Mouse (Mus musculus): ENCODE measurements around the gene Sult2a3.
"Not testable (repeated sequence)": the region's sequence is repeated elsewhere in the genome, so short reads cannot be mapped to it uniquely, and the experiment has no call there.

The Sult2a3 gene

GRCm38 (mm10) chr7:14122944-14123343, at the start of gene Sult2a3:
TSS of gene Sult2a3 (minus strand) at chr7:14123044.
- ATAC-seq (ENCODE audit: insufficient number of reproducible peaks, low FRiP score, low TSS enrichment), result no peak

GRCm38 (mm10) chr7:14120436-14120835, 2.4 kb downstream of the Sult2a3 start:
- no peak for ATAC-seq (ENCODE audit: insufficient number of reproducible peaks, low FRiP score, low TSS enrichment)

GRCm38 (mm10) chr7:14119865-14120264, 3.0 kb downstream of the Sult2a3 start:
- not testable (repeated sequence) for ATAC-seq (ENCODE audit: insufficient number of reproducible peaks, low FRiP score, low TSS enrichment)

GRCm38 (mm10) chr7:14116761-14117160, 6.1 kb downstream of the Sult2a3 start:
- no peak for ATAC-seq (ENCODE audit: insufficient number of reproducible peaks, low FRiP score, low TSS enrichment)

- not testable (repeated sequence) for ATAC-seq (ENCODE audit: insufficient number of reproducible peaks, low FRiP score, low TSS enrichment)
Observed at GRCm38 (mm10) chr7:14114471-14114870, 8.4 kb downstream of the Sult2a3 start.

GRCm38 (mm10) chr7:14047821-14048220, 75.0 kb downstream of the Sult2a3 start:
- not testable (repeated sequence) for ATAC-seq (ENCODE audit: insufficient number of reproducible peaks, low FRiP score, low TSS enrichment)

GRCm38 (mm10) chr7:14030831-14031230, 92.0 kb downstream of the Sult2a3 start:
- not testable (repeated sequence) for ATAC-seq (ENCODE audit: insufficient number of reproducible peaks, low FRiP score, low TSS enrichment)

All from cerebellum, adult (tissue).